Mouse (Mus musculus): ENCODE measurements at regions not wholly inside any gene's neighbourhood (a gene's known extent, or its start where the extent isn't known, plus 50 kb on each side); places are given as distances from the start of the nearest gene placed in this dataset.

DNA sequence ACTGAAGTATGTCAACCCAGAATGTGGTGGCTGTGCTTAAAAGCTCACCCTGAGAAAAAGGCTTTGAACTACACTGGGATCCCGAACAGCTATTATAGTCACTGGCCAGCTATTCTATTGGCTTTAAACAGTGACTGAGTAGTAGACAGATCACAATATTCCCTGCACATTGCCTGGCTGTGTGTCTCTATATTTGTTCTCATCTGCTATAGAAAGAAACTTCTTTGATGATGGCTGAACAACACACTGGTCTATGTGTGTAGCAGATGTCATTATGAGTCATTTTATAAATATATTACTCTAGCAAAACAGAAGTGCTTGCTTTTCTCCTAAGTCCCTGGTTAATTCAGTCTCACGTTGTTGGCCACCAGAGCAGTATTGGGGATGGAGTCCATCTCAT is 152.1 kb upstream of the Slco6d1 start:
- no peak for DNase-seq

GRCm38 (mm10) chr1:98270212-98270611 is 150.7 kb upstream of the Slco6d1 start:
- no peak for DNase-seq

GRCm38 (mm10) chr1:98273966-98274616 is 146.8 kb upstream of the Slco6d1 start:
- no peak for DNase-seq

DNA sequence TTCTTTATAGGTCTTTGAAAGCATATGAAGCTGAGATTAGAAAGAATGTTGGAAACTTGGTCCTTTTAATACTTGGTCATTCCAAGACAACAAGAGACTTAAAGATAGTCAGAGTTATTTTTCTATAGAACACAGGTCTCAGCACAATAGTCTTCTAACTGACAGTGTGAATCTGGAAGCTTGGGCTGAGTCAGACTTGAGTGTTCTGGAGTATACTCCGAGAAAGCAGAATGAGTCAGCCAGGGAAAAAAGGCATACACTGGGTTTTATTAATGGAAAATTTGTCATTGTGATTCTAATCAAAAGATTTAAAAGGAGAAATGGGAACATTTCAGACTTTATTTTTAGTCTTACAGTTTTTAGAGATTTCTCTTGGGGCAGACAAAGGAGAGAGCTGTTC is 145.4 kb upstream of the Slco6d1 start:
- no peak for DNase-seq

- no peak for DNase-seq
These were observed 141.4 kb upstream of the Slco6d1 start for GRCm38 (mm10) chr1:98279446-98280048.

DNA sequence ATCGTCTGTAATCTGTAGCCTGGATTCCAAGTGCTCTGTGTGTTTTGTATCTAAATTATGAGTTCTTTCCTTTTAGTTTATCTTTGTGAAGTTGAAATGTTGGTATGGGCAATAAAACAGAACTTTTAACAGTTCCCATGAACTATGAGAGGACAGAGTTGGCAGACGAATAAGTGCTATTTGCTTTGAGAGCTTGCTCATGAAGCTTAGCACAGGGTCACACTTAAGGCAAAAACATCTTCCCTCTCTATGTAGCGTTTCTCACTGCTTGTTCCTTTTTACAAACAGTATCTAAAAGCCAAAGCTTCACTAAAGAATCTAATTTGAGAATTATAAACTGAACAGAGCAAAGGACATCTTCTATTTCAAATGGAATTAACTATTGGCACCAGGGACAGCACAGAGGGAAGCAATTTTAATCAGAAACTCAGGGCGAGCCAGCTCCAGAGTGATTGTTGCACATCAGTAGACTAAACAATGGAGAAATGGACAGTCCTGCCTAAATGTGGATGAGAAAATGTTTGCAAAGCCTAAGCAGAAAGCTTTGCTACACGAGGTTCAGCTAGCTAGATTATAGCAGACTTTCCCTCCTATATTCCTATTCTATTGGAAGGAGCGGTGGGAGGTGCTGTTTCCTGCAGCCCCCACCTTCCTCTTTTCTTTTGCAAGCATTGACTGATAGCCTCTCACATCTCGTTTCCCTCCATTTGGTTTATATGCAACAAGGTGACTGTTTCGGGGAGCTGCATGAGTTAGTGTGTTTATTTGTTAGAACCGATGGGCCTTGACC is 140.5 kb upstream of the Slco6d1 start:
- DNase-seq: no peak

GRCm38 (mm10) chr1:98281053-98281770 is 139.7 kb upstream of the Slco6d1 start:
- DNase-seq: no peak

GRCm38 (mm10) chr1:98281771-98282149 is 139.2 kb upstream of the Slco6d1 start:
- DNase-seq: no peak

- DNase-seq: no peak
These were observed 117.8 kb upstream of the Slco6d1 start for GRCm38 (mm10) chr1:98303166-98303565.

DNA sequence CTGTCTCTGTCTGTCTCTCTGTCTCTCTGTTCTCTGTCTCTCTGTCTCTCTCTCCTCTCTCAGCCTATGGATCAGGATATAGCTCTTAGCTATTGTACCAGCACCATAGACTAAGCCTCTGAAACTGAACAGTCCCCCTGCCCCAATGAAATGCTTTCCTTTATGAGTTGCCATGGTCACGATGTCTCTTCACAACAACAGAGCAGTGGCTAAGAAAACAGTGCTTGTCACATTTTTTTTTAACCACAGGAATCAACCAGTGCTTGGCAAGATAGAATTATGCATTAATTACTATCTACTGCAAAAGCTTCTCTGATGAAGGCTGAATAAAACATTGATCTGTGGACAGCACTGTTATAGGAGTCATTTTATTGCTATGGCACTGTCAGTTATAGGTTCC is 114.6 kb upstream of the Slco6d1 start:
- DNase-seq: no peak

GRCm38 (mm10) chr1:98307519-98307918 is 113.4 kb upstream of the Slco6d1 start:
- no peak for DNase-seq

GRCm38 (mm10) chr1:98309894-98310293 is 111.0 kb upstream of the Slco6d1 start:
- DNase-seq: no peak

DNA sequence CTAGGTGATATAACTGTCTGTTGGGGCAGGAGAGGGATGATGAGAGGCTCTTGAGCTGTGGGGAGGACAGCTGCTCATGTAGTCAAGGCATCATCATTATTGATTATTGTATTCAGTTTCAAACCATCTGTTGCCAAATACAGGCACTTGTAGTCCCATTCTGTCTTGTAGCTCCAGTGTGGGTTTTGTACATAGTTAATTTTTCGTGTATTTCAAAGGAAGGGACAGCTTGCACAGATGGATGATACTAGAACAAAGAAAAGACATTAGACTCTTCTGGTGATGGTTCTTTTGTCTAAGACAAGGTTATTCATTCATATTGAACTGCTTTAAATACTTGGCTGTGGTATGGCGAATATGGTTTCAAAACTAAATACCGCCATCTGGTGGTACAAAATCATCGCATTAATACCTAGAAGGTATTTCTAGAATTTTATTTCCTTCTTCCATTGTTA is 70.8 kb upstream of the Slco6d1 start:
- DNase-seq: peak in 1 of 2 experiments; percentile 11

GRCm38 (mm10) chr1:98350725-98351124 is 70.2 kb upstream of the Slco6d1 start:
- DNase-seq: no peak

DNA sequence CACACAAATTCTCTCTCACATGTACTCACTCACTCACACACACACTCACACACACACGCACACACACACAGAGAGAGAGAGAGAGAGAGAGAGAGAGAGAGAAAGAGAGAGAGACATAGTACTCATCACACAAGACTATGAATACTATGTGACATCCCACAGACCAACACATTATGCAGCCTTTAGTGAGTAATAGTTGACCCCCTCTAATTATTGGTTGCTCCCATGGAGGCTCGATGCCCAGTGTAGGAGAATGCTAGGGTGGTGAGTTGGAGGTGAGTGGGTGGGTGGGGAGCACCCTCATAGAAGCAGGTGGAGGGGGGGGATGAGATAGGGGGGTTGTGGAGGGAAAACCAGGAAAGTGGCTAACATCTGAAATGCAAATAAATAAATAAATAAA is 69.4 kb upstream of the Slco6d1 start:
- DNase-seq: no peak
